In genomic region chr12:32454794-32455193, GRCm38 (mm10) we compare ENCODE assay signal across 10 mouse cellular contexts.
A peak's percentile ranks its signal among the peaks of the same experiment; 100 is the strongest.
DNase-seq lines count a peak whose midpoint lies in the region; TF ChIP-seq lines count a peak whose summit lies in the region.
"Had no signal": no experiment of that assay in that cellular context is flagged by ENCODE, and none has a peak within 500 bp of the region (broad histone marks: within the 10 kb centered on the region; RNA-seq: fewer than 3 reads in every experiment).

No protein-coding gene starts in this region.

- peak; percentile 53 for DNase-seq in adrenal gland, postnatal 14 days
- DNase-seq in adrenal gland, postnatal 25 days = no peak
- DNase-seq in heart, postnatal 10 days = peak; percentile 56 to 69
- DNase-seq in heart, postnatal 25 days (ENCODE audit: low spot score) = no peak
- peak; percentile 61 for DNase-seq in lung, postnatal 10 days
- DNase-seq in lung, adult 2 months = no peak
- peak; percentile 30 for DNase-seq in skeletal muscle tissue, adult 2 months (ENCODE audit: low read depth, low spot score)
- DNase-seq in right cerebral cortex, adult 2 months (ENCODE audit: low spot score in 2 of 2) = no peak
- DNase-seq: right cerebral cortex, adult 18-20 months had no signal

- TF ChIP-seq POLR2A in lung, adult 2 months (IDR thresholded peaks at IDR 0.05; ENCODE audit: borderline replicate concordance, extremely low read depth, low read depth, low read length) = no peak

- TF ChIP-seq CTCF in lung, adult 2 months (IDR thresholded peaks at IDR 0.05; ENCODE audit: insufficient read depth, low read length) = no peak

- no peaks in the 10 kb centered on the region for H3K4me1 ChIP-seq in lung, adult 2 months (ENCODE audit: control insufficient read depth, insufficient read depth, low read length)

- intact Hi-C loops in heart, postnatal 10 days (cut with DNase I) = no loop called here
- intact Hi-C loops in heart, postnatal 25 days (cut with DNase I) = no loop called here

- no peak overlapping the region for H3K4me3 ChIP-seq in lung, adult 2 months (replicated peaks; ENCODE audit: extremely low read depth, low read depth, low read length)
- H3K4me3 ChIP-seq: heart, embryonic 15.5 days had no signal

Comparison
In these comparisons a context has a peak if more than half of its experiments do, and no peak if none do; other contexts are left out.
1. DNase-seq: peak in adrenal gland, postnatal 14 days (single experiment), heart, postnatal 10 days (2 of 2), lung, postnatal 10 days (single experiment) and skeletal muscle tissue, adult 2 months (single experiment); none in adrenal gland, postnatal 25 days (single experiment), heart, postnatal 25 days (single experiment), lung, adult 2 months (single experiment) and right cerebral cortex, adult 2 months (0 of 2).